Mouse (Mus musculus) fat pad, adult 2 months (tissue): Measurements from ENCODE around the gene Il17d.

Experiments used
- DNase-seq: peaks from one replicate; pipeline ENCODE4 v3.0.0-alpha.2; 2011; ENCODE audit warnings: low read depth, low spot score; ENCODE audit errors: extremely low read depth

The Il17d gene

GRCm38 (mm10) chr14:57591830-57592229 is 67.3 kb downstream of the Il17d start:
- no peak for DNase-seq
